Comparison of ENCODE assay signal across 8 mouse cellular contexts in the genomic region with DNA sequence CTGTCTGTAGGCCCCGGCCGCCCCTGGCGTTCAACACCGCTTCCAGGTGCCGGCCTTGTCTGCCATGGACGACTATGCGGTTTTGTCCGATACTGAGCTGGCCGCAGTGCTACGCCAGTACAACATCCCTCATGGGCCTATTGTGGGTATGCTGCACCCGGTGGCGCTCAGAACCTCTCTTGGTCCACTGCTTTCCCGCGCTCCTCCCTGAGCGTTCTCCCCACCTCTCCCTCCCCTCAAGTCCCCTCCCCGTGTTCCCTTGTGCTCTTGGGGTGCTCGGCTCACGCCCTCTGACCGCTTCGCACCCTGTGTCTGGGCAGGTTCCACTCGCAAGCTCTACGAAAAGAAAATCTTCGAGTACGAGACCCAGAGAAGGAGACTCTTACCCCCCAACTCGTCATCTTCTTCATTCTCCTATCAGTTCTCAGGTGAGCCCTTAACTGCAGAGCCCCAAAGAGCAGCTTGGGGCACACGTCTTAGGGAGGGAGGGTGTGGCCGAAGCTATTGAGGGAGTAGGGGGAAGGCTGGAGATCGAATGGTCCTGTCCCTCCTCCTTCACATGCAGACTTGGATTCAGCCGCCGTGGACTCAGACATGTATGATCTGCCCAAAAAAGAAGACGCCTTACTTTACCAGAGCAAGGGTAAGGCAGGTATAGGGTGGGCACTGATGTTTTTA. TPM values are rescaled to one million over a fixed set of nuclear protein-coding genes. Genes with fewer than 3 reads are reported as not detected.
DNase-seq lines count a peak whose midpoint lies in the region; ATAC-seq and TF ChIP-seq lines count a peak whose summit lies in the region.

No protein-coding gene starts in this region.

- H3K36me3 ChIP-seq in C2C12 (ENCODE audit: control insufficient read depth, insufficient read depth): peaks cover 23% of the 10 kb centered on the region
- H3K36me3 ChIP-seq in forebrain, embryonic 12.5 days (replicated peaks): peaks cover 17% of the 10 kb centered on the region
- H3K36me3 ChIP-seq in liver, embryonic 11.5 days (ENCODE audit: control insufficient read depth, insufficient read depth, low read length): no peaks in the 10 kb centered on the region
- peaks cover 5% of the 10 kb centered on the region; the same call in 1 of the 2 replicates for H3K36me3 ChIP-seq in stomach, embryonic 16.5 days (ENCODE audit: control insufficient read depth, insufficient read depth, low read length)

- H3K79me2 ChIP-seq in C2C12 (ENCODE audit: control insufficient read depth, insufficient read depth): peaks cover 32% of the 10 kb centered on the region

- peak; percentile 17 for DNase-seq in embryo, embryonic 10.5 days (ENCODE audit: low spot score)
- DNase-seq in embryo, embryonic 10 days (ENCODE audit: low spot score): no peak
- DNase-seq in liver, embryonic 11.5 days (ENCODE audit: low spot score): no peak
- DNase-seq in spleen, adult 12 weeks (ENCODE audit: low spot score): no peak
- no peak for DNase-seq in kidney, adult 8-10 months

- H3K9ac ChIP-seq in forebrain, embryonic 12.5 days: peak overlapping the region; percentile 72
- H3K9ac ChIP-seq in liver, embryonic 11.5 days (ENCODE audit: low read depth, low read length): peak overlapping the region; percentile 76
- H3K9ac ChIP-seq in stomach, embryonic 16.5 days (ENCODE audit: low read length): peak overlapping the region; percentile 87

- H3K27ac ChIP-seq in forebrain, embryonic 12.5 days: peak overlapping the region; percentile 90
- peak overlapping the region; percentile 82 for H3K27ac ChIP-seq in liver, embryonic 11.5 days (ENCODE audit: low read depth, low read length)
- H3K27ac ChIP-seq in stomach, embryonic 16.5 days (ENCODE audit: low read length): peak overlapping the region; percentile 89

- TF ChIP-seq CTCF in C2C12 (IDR thresholded peaks at IDR 0.05; ENCODE audit: control insufficient read depth, insufficient read depth, insufficient read length): no peak

- no peaks in the 10 kb centered on the region for H3K27me3 ChIP-seq in C2C12 (ENCODE audit: control insufficient read depth, insufficient read depth, insufficient read length)
- H3K27me3 ChIP-seq in forebrain, embryonic 12.5 days: no peaks in the 10 kb centered on the region
- H3K27me3 ChIP-seq in liver, embryonic 11.5 days (replicated peaks; ENCODE audit: control insufficient read depth, insufficient read depth, low read length): no peaks in the 10 kb centered on the region
- H3K27me3 ChIP-seq in stomach, embryonic 16.5 days (ENCODE audit: control insufficient read depth, insufficient read depth, low read length): no peaks in the 10 kb centered on the region

- H3K4me2 ChIP-seq in forebrain, embryonic 12.5 days: peak overlapping the region; percentile 64
- H3K4me2 ChIP-seq in liver, embryonic 11.5 days: peak overlapping the region; percentile 77
- H3K4me2 ChIP-seq in stomach, embryonic 16.5 days (ENCODE audit: low read depth, low read length): peak overlapping the region; percentile 66

- peak overlapping the region; percentile 76 for H3ac ChIP-seq in C2C12 (ENCODE audit: control insufficient read depth, insufficient read length, low read depth)

- no peaks in the 10 kb centered on the region; the same call in 1 of the 2 replicates for H3K4me1 ChIP-seq in forebrain, embryonic 12.5 days
- H3K4me1 ChIP-seq in liver, embryonic 11.5 days (replicated peaks; ENCODE audit: control insufficient read depth, insufficient read depth, low read length): no peaks in the 10 kb centered on the region; the same call in 1 of the 2 replicates
- peaks cover 5% of the 10 kb centered on the region for H3K4me1 ChIP-seq in stomach, embryonic 16.5 days (ENCODE audit: control insufficient read depth, insufficient read depth, low read length)

- no peaks in the 10 kb centered on the region for H3K9me3 ChIP-seq in forebrain, embryonic 12.5 days
- H3K9me3 ChIP-seq in liver, embryonic 11.5 days (ENCODE audit: control insufficient read depth, low read length): no peaks in the 10 kb centered on the region
- no peaks in the 10 kb centered on the region for H3K9me3 ChIP-seq in stomach, embryonic 16.5 days (replicated peaks; ENCODE audit: control insufficient read depth, low read length)

- H3K4me3 ChIP-seq in C2C12 (ENCODE audit: insufficient read depth, poor library complexity, severe bottlenecking): peak overlapping the region; percentile 69
- H3K4me3 ChIP-seq in forebrain, embryonic 12.5 days (replicated peaks): peak overlapping the region; percentile 57
- peak overlapping the region; percentile 67 for H3K4me3 ChIP-seq in liver, embryonic 11.5 days (ENCODE audit: low read depth, low read length)
- H3K4me3 ChIP-seq in stomach, embryonic 16.5 days (replicated peaks; ENCODE audit: low read length): peak overlapping the region; percentile 61

- H3K79me3 ChIP-seq in C2C12 (ENCODE audit: low read depth): peaks cover 17% of the 10 kb centered on the region

- no peak; the same call in 1 of the 2 replicates for ATAC-seq in forebrain, embryonic 12.5 days (ENCODE audit: low FRiP score)
- ATAC-seq in liver, embryonic 11.5 days (replicated peaks; ENCODE audit: low FRiP score): peak; percentile 64
- 0 out of 2 replicates have a peak, but pooled peaks have one; percentile 23 for ATAC-seq in stomach, embryonic 16.5 days (ENCODE audit: insufficient read depth, low FRiP score)

- WGBS in forebrain, embryonic 12.5 days: 20% methylated on average over 23 of the region's 31 CpGs
- 17% methylated on average over 31 of the region's 31 CpGs for WGBS in liver, embryonic 11.5 days
- WGBS in stomach, embryonic 16.5 days: 16% methylated on average over 30 of the region's 31 CpGs

TF ChIP-seq in C2C12, 6 proteins besides CTCF, POLR2A, EP300 and RAD21:
- TF ChIP-seq CEBPB (IDR thresholded peaks at IDR 0.05; ENCODE audit: low read depth) (no peak), MAX (IDR thresholded peaks at IDR 0.05) (no peak), FOSL1 (IDR thresholded peaks at IDR 0.05; ENCODE audit: insufficient read depth, low read length, poor library complexity, severe bottlenecking) (no peak)

RNA-seq across cellular contexts. Expression of a gene that starts 0.5 kb away (rescaled TPM):
- polyA plus RNA-seq in C2C12 (2012; fragmentation: generic; extraction: Trizol): 172 TPM
- 20.5 and 23.5 TPM in 2 replicates for polyA plus RNA-seq in forebrain, embryonic 12.5 days (2016; fragmentation: Nextera tagmentation; extraction: Ambion mirVana)
- 20.7 and 23.2 TPM in 2 replicates for polyA plus RNA-seq in liver, embryonic 11.5 days (2014; fragmentation: Nextera tagmentation; extraction: Ambion mirVana)
- 22.5 and 26.8 TPM in 2 replicates for polyA plus RNA-seq in stomach, embryonic 16.5 days (2015; fragmentation: Nextera tagmentation; extraction: Ambion mirVana)

RNA-seq across cellular contexts. Expression of a gene that starts 5.4 kb away (rescaled TPM):
- 1,024 TPM for polyA plus RNA-seq in C2C12 (2012; fragmentation: generic; extraction: Trizol)
- polyA plus RNA-seq in forebrain, embryonic 12.5 days (2016; fragmentation: Nextera tagmentation; extraction: Ambion mirVana): 198 and 216 TPM in 2 replicates
- polyA plus RNA-seq in liver, embryonic 11.5 days (2014; fragmentation: Nextera tagmentation; extraction: Ambion mirVana): 172 and 175 TPM in 2 replicates
- polyA plus RNA-seq in stomach, embryonic 16.5 days (2015; fragmentation: Nextera tagmentation; extraction: Ambion mirVana): 498 and 560 TPM in 2 replicates

RNA-seq across cellular contexts. Expression of a gene that starts 15.6 kb away (rescaled TPM):
- polyA plus RNA-seq in C2C12 (2012; fragmentation: generic; extraction: Trizol): 3,196 TPM
- 555 and 564 TPM in 2 replicates for polyA plus RNA-seq in forebrain, embryonic 12.5 days (2016; fragmentation: Nextera tagmentation; extraction: Ambion mirVana)
- polyA plus RNA-seq in liver, embryonic 11.5 days (2014; fragmentation: Nextera tagmentation; extraction: Ambion mirVana): 887 and 939 TPM in 2 replicates
- 666 and 804 TPM in 2 replicates for polyA plus RNA-seq in stomach, embryonic 16.5 days (2015; fragmentation: Nextera tagmentation; extraction: Ambion mirVana)

RNA-seq across cellular contexts. Expression of a gene that starts 26.7 kb away (rescaled TPM):
- polyA plus RNA-seq in C2C12 (2012; fragmentation: generic; extraction: Trizol): 18.1 TPM
- 81.6 and 84.3 TPM in 2 replicates for polyA plus RNA-seq in forebrain, embryonic 12.5 days (2016; fragmentation: Nextera tagmentation; extraction: Ambion mirVana)
- polyA plus RNA-seq in liver, embryonic 11.5 days (2014; fragmentation: Nextera tagmentation; extraction: Ambion mirVana): 48.5 and 49.8 TPM in 2 replicates
- polyA plus RNA-seq in stomach, embryonic 16.5 days (2015; fragmentation: Nextera tagmentation; extraction: Ambion mirVana): 79.1 and 81.0 TPM in 2 replicates

RNA-seq across cellular contexts. Expression of a gene that starts 27.1 kb away (rescaled TPM):
- 13.9 TPM for polyA plus RNA-seq in C2C12 (2012; fragmentation: generic; extraction: Trizol)
- polyA plus RNA-seq in forebrain, embryonic 12.5 days (2016; fragmentation: Nextera tagmentation; extraction: Ambion mirVana): 5.0 TPM in 2 replicates
- 12.1 and 15.3 TPM in 2 replicates for polyA plus RNA-seq in liver, embryonic 11.5 days (2014; fragmentation: Nextera tagmentation; extraction: Ambion mirVana)
- polyA plus RNA-seq in stomach, embryonic 16.5 days (2015; fragmentation: Nextera tagmentation; extraction: Ambion mirVana): 14.8 and 18.7 TPM in 2 replicates
